Comparison of ENCODE assay signal across 20 mouse cellular contexts in genomic region chrX:83686547-83686946, GRCm38 (mm10).
"Had no signal": no experiment of that assay in that cellular context is flagged by ENCODE, and none has a peak within 500 bp of the region (broad histone marks: within the 10 kb centered on the region; RNA-seq: fewer than 3 reads in every experiment).

No protein-coding gene starts in this region.

- H3K36me3 ChIP-seq: intestine, embryonic 15.5 days; kidney, embryonic 15.5 days; limb, embryonic 12.5 days; liver, embryonic 13.5 days; lung, embryonic 15.5 days; midbrain, embryonic 15.5 days; neural tube, embryonic 13.5 days had no signal

- DNase-seq: kidney, adult 2 months; kidney, postnatal 25 days; liver; liver, embryonic 13.5 days; liver, postnatal 0 days; lung, postnatal 14 days; retina, postnatal 1 day; right cerebral cortex, postnatal 4 days; spleen, adult 18-20 months; thymus, adult 2 months; thymus, postnatal 25 days had no signal

- H3K4me3 ChIP-seq: intestine, embryonic 15.5 days; kidney, embryonic 15.5 days; limb, embryonic 12.5 days; liver, embryonic 13.5 days; lung, embryonic 15.5 days; megakaryocyte, embryonic 14.5 days; midbrain, embryonic 15.5 days; neural tube, embryonic 13.5 days had no signal

- H3K27ac ChIP-seq: intestine, embryonic 15.5 days; kidney, embryonic 15.5 days; limb, embryonic 12.5 days; liver, embryonic 13.5 days; lung, embryonic 15.5 days; macrophage; midbrain, embryonic 15.5 days; neural tube, embryonic 13.5 days had no signal

- H3K4me1 ChIP-seq: intestine, embryonic 15.5 days; kidney, embryonic 15.5 days; limb, embryonic 12.5 days; liver, embryonic 13.5 days; lung, embryonic 15.5 days; megakaryocyte, embryonic 14.5 days; midbrain, embryonic 15.5 days; neural tube, embryonic 13.5 days had no signal

- ATAC-seq: intestine, embryonic 15.5 days; liver, postnatal 0 days; midbrain, embryonic 15.5 days had no signal

- H3K9ac ChIP-seq: intestine, embryonic 15.5 days; kidney, embryonic 15.5 days; limb, embryonic 12.5 days; liver, embryonic 13.5 days; liver, postnatal 0 days; lung, embryonic 15.5 days; midbrain, embryonic 15.5 days; neural tube, embryonic 13.5 days had no signal

- H3K9me3 ChIP-seq: intestine, embryonic 15.5 days; kidney, embryonic 15.5 days; limb, embryonic 12.5 days; liver, embryonic 13.5 days; lung, embryonic 15.5 days; megakaryocyte, embryonic 14.5 days; midbrain, embryonic 15.5 days; neural tube, embryonic 13.5 days had no signal

- H3K27me3 ChIP-seq: intestine, embryonic 15.5 days; kidney, embryonic 15.5 days; limb, embryonic 12.5 days; liver, embryonic 13.5 days; lung, embryonic 15.5 days; megakaryocyte, embryonic 14.5 days; midbrain, embryonic 15.5 days; neural tube, embryonic 13.5 days had no signal

- H3K4me2 ChIP-seq: intestine, embryonic 15.5 days; kidney, embryonic 15.5 days; limb, embryonic 12.5 days; liver, embryonic 13.5 days; lung, embryonic 15.5 days; midbrain, embryonic 11.5 days; midbrain, embryonic 15.5 days; neural tube, embryonic 13.5 days had no signal
